Mouse (Mus musculus) heart, postnatal 4 days (tissue): ENCODE measurements around the gene Sost. TPM values are rescaled to one million over a fixed set of nuclear protein-coding genes. Genes with fewer than 3 reads are reported as not detected.

Experiments
- DNase-seq: peaks from one replicate; pipeline ENCODE4 v3.0.0; 2021
- total RNA-seq, 2 experiments: library from RNA; stranded (reverse); gene quantifications; 2 replicates each; pipeline ENCODE4 v1.2.3; 2021

Sost gene
- total RNA-seq, 2 experiments from 2014 or later, result 7.5 to 8.2 TPM

DNA sequence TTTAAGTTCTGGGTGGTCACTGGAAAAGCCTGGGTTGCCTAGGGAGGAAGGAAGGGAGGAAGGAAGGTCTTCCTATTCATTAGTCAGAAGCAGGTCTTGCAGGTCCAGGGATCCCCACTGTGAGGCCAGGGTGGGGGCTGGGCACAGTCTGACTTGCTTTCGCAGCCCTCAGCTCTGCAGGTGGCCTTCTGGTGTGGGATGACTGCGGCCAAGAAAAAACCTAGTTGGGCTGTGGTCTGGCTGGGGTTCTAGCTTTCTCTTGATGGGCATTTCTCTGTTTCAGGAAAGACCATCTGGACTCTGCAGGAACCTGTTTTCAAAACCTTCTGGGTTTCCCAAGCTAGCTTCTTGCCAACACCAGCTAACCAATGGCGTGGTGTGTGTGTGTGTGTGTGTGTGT is 23.8 kb downstream of the Sost start:
- DNase-seq, result no peak

DNA sequence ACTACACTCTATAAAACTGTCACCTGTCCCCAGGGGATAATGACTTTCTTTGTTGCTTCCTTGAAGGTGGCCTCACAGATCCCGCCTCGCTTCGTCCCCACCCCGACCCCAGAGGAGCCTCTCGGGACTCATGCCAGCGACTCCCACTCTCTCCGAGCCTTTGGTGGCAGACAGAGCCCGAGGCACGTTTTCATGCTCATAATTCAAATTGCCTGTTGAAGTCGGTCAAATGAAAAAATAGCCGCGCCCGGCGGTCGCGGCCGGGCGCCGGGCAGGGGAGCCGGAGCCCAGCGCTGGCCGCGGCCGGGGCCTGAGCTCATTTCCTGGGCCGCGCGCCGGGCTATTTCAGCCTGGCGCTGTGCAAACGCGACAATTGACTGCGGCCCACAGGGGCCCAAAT is 29.7 kb downstream of the Sost start:
- peak; percentile 54 for DNase-seq

DNA sequence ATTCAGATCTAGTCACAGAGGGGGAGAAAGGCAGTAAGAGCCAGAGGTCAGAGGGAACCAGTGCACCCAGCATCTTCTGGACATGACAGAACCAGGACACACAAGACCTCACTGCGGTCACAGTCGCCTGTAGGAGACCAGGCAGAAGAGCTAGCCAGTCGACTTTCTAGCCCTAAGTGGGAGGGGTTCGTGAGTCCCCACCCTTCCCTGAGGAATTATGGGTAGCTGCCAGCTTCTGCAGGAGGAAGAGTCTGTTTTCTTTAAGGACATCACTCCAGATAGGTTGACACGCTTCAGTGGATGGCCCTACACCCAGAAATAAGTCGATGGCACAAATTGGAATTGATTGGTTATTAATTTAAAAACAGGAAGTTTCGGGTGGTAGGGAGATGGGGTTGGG is 30.4 kb downstream of the Sost start:
- DNase-seq, result no peak

DNA sequence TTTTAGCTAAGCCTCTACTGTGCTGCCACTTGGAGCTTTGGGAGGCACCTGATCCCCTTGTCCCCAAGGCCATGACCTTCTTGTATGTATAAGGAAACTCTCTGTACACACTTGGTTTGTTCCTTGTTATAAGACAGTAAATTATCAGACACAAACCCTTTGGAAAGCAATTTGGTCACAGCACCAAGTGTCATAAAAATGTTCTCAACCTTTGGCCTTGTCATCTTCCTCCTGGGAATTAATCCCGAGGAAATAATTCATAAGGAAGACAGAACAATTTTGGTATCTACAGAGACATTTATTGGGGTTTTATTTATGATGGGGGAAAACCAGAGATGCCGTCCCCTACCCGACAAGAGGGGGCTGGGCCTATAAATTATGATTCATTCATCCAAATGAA is 31.1 kb downstream of the Sost start:
- DNase-seq, result no peak

DNA sequence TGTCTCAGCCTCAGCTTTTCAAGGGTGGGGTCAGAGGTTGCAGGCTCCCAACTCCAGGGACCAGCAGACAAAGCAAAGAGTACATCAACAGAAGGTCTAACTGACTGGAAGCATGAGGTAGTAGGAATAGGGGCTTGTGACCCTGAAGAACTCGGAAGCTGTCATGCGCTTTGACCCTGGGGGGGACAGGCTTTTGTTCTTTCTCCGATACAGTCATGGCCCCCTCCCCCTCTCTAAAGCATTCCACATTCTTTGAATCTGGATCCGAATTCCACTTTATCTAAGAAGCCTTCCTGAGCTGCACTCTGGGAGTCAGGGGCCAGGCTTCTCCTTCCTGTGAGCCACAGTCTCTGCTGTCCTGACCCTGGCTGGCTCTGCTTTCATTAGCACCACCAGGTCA is 34.8 kb downstream of the Sost start:
- DNase-seq, result no peak

DNA sequence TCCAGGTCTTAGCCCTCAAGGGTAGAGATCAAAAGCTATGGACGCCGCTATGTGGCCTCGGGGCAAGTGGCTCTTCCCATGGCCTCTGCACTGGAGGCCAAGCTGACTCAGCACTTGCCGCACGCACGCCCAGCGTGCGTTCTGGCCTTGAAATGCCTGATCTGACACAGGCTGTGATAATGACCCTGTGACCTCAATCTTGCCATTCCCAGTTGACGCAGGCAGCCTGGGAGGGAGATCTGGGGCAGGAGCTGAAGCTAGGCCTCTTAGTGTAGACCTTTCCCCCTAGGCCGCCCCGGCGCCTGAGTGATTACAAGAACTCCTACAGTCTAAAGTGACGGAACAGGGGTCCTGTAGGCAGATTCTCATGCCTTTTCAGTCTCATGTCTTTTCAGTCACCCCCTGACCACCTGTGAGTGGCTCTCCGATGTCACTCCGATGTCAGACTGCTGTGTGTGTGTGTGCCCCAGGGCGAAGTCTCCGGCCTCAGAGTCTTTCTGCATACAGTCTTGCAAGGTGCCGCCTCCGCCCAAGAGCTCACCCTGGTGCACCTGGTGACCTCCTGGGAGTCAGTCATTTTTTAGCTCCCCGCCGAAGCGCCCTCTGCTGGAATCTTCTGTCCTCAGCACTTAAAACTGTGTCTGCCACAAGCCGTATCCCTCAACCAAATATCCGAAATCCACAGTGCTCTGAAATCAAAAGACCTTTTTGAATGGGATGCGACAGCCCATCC is 38.6 kb downstream of the Sost start:
- DNase-seq, result peak; percentile 46

DNA sequence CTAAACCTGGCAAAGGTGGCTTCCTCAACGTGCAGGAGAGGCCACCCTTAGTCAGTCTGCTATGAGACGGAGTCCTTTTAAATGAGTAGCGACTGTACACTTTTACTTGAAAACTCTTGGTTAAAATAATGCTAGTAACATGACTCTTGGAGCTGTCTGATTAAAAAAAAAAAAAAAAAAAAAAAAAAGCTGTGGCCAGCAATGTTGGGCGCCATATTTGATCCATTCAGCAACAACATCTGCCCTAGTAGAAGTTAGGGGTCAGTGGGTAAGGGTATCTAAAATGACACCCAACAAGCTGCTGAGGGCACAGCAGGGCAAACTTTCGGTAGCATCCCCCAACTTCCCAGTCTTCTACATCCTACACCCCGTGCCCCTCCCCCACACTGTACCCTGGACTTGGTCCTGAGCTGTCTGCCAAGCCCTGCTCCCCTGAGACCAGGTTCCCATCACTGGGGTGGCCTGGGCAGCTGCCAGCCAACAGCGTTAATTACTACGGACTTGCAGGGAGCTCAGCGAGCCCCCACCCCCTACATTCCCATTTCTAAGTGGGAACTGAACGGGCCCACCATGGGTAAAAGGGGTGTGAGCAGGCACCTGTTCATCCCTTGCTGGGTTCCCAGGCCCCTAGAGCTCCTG is 39.7 kb downstream of the Sost start:
- no peak for DNase-seq

DNA sequence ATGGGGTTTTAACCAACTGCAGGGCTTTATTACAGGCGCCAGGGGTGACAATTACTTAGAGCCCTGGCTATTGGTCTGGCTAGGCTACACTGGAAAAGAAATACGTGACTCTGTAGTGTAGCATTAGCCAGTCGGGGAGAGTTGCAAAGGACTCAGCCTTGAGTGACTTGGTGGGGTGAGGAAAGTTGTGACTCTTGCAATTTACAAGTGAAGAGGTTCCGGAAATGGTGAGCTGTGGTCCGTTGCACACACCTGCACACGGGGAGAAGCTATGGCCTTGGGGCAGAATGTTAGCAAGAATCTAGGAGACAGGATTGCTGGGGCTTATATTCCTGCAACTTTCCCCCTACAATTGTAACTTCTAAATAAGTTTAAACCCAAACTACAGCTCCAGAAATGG is 41.2 kb downstream of the Sost start:
- no peak for DNase-seq

DNA sequence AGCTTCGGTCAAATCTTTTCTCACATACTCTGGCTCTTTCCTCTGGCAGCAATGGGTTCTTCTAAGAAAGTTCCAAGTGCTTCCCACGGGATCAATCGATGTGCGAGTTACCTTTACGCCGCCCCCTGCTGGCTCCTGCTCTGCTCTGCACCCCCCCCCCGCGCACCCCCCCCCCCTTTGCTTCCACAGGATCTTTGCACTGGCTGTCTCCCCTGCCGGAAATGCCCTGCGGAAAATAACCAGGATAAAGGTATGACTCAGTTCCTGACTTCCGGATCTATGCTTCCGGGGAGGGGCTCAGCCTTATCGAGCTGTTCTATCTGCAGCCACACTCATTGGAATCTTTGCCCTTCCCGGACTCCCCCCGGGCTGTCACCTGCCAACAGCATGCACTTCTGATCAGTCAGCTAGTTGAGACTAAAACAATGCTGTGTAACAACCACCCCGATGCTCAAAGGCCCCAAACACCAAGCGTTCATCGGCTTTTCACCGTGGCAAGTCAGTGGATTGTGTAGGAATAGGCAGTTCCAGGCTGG is 42.3 kb downstream of the Sost start:
- DNase-seq, result no peak

DNA sequence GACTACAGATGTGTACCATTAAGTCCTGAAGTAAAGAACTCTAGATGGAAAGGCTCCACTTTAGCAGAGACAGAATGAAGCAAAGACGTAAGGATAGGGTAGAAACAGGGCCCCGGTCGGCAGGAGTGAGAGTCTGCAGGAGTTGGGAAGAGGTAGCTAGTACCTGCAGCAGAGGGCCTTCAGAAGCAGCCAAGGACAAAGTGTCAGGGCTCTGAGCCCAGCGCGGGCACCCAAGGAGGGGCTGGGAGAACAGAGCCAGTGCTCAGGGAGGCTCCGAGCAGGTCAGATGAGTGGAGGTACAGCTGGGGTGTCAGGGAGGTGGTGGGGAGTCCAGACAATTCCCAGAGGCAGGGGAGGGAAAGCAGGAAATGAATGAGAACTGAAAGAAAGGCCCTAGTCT is 42.8 kb downstream of the Sost start:
- DNase-seq, result no peak

DNA sequence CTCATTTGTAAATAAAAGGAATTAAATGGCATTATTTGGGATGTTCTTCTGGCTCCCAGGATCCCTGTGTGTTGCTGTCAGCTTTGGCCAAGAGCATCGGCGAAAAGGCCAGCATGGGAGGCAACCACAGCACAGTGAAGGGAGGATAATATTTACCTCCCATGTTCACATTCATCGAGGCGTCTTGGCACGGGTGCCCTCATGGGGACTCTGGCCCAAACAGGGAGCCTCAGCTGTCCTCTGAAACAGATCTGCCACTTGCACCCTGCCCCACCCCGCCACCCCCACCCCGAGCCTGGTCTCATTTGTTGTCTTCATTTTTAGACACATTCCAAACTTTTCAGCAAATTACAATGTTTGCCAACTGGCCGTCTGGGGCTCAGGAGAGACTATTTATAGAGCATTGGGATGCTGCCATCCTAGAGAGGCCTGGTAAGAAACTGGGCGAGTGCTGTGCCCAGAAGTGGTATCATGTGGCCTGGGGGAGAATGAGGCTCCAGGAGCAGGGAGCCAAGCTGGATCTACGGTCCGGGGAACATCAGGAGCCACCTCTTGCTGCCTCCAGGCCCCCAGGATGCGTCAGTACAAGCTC is 45.4 kb downstream of the Sost start:
- DNase-seq, result peak; percentile 57

DNA sequence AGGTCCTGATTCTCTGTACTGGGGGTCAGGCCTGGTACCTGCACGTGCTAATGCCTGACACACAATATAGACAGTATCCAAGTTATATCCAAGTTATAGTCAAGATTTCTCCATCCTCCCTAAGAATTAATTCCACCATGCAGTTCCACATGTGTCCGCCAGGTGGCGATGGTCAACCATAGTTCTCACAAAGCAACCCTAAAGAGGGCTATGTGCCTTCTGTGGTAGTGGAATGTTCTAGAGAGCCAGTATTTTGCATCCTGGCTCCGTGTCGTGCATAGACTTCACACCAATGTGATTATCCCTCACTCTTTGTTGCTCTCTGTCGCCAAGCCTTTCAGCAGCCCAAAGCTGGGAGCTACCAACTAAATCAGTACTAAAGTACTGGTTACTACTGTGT is 47.2 kb downstream of the Sost start:
- peak; percentile 91 for DNase-seq

DNA sequence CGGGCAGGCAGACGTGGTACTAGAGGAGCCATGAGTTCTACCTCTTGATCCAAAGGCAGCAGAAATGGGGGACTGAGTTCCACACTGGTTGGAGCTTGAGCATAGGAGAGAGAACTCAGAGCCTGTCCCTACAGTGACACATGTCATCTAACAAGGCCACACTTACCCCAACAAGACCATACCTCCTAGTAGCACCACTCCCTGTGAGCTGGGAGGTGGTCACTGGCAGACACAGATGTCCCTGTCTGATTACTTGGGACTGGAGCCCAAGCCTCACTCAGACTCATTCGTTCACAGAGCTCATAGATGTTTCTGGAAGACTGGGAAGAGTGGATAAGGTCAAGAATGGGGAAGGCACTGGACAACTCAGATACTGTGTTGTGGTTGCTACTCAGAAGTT is 48.2 kb downstream of the Sost start:
- DNase-seq, result no peak

DNA sequence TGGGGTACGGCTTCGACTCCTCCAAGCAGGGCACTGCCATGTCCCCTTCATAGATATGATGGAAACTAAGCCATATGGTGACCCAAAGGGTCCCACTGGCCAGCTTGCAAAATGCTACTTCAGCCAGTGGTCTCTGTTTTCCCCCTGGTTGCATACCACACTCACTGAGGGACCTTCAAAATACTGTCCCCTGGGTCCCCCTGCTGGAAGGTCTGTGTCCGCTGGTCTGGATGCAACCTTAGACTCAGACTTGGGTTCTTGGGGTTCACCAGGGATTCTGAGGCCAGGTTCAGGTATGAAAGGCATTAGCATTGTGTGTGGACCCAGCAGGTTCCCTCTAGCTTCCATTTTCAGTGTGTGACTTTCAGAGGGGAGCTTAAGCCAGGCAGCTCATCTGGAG is 50.0 kb downstream of the Sost start:
- no peak for DNase-seq

DNA sequence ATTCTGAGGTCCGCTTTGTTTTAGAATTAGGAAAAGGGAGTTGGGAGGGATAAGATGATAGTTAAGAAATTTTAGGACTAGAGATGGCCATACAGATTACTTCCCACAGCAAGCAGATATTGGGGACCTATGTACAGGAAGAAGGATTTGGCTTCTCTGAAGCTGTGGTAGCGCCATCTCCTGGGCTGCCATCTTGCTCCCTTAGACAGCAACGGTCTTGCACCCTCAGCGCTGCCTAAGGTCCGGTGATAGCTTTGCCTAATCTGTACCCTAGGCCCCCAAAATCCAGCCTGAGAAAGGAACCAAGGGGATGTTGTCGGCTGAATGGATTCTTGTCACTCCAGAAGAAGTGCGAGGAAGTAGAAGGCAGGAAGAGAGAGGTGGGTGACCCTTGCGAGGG is 53.2 kb downstream of the Sost start:
- no peak for DNase-seq

Other genes with a start within 250 kb of the Sost start
- 10 to 100 TPM; 21.6 to 21.7 TPM for gene Dhx8, start 234.1 kb downstream of the Sost start, total RNA-seq
- 1 to 10 TPM; 6.6 to 6.8 TPM for gene Etv4, start 181.6 kb downstream of the Sost start, total RNA-seq
- gene Meox1, start 72.6 kb downstream of the Sost start, total RNA-seq, result 10 to 100 TPM; 17.3 to 19.1 TPM
- not detected for gene Cfap97d1, start 17.3 kb upstream of the Sost start, total RNA-seq
- 100 to 1,000 TPM; 149 to 162 TPM for gene Dusp3, start 20.0 kb upstream of the Sost start, total RNA-seq
- gene Mpp3, start 61.4 kb upstream of the Sost start, total RNA-seq, result 1 to 10 TPM; 6.2 to 7.4 TPM
- gene Cd300lg, start 74.5 kb upstream of the Sost start, total RNA-seq, result 10 to 100 TPM; 32.3 to 36.2 TPM
- gene Mpp2, start 121.5 kb upstream of the Sost start, total RNA-seq, result 1 to 10 TPM; 6.1 to 7.3 TPM
- not detected for gene Ppy, start 134.3 kb upstream of the Sost start, total RNA-seq
- not detected for gene Pyy, start 140.8 kb upstream of the Sost start, total RNA-seq
- gene Nags, start 178.5 kb upstream of the Sost start, total RNA-seq, result not detected
- gene Tmem101, start 189.4 kb upstream of the Sost start, total RNA-seq, result 10 to 100 TPM; 15.0 to 15.4 TPM
- gene Lsm12, start 218.3 kb upstream of the Sost start, total RNA-seq, result 10 to 100 TPM; 71.3 to 75.3 TPM
- 10 to 100 TPM; 29.9 to 32.6 TPM for gene G6pc3, start 222.6 kb upstream of the Sost start, total RNA-seq